Mouse (Mus musculus): Measurements from ENCODE around the gene Vps4a. TPM values are rescaled to one million over a fixed set of nuclear protein-coding genes. Genes with fewer than 3 reads are reported as not detected.
"Not testable (repeated sequence)": the region's sequence is repeated elsewhere in the genome, so short reads cannot be mapped to it uniquely, and the experiment has no call there.

Vps4a gene
- 10 to 100 TPM; 53.1 to 56.2 TPM for total RNA-seq (2021)
- long read RNA-seq, experiment 1, transcript Vps4a-201 (11 exons, 2,178 nt): major isoform, 43 of 50 reads
- long read RNA-seq, experiment 1, partial matches to known transcripts: 1 of 50 reads
- long read RNA-seq, experiment 1, other reads (novel, unspliced or antisense): 6 of 50 reads
- long read RNA-seq, experiment 2, transcript Vps4a-201 (11 exons, 2,178 nt): major isoform, 64 of 75 reads
- long read RNA-seq, experiment 2, partial matches to known transcripts: 8 of 75 reads
- long read RNA-seq, experiment 2, other reads (novel, unspliced or antisense): 3 of 75 reads

DNA sequence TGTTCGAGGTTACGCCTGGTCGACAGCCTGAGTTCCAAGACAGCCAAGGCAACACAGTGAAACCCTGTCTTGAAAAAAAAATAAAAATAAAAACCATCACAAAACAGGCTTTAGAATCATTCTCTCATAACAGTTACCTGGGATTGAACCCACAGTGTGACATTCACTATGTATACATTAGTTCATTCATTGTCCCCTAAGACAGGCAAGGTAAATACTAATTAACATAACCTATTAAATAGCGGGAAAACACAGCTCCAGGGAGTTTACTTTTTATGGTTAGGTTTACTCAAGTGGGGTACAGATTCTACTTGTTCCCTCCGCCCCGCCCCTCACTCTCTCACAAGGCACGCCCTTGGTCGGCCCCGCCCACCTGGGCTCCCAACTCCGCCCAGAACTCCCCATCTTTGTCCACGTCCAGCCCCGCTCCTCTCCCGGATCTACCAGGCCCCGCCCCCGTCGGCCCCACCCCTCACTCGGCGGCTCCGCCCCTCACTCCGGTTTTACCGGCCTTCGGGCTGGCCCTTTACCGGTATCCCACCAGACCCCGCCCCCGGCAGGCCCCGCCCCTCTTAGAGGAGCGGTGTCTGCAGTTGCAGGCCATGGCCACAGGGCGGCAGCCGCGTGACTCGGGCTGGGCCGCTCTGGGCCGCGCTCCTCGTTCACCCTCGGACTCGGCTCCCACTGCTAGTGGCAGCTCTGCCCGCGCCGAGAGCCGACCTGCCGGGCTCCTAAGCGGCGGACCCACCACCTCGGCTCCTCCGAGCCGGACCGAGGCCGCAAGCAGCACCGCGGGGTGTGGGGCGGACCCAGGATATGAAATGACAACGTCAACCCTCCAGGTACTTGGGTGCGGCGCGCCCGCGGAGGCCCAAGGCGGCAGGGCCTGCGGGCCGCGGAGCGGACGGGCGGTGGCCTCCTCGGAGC, at the start of gene Vps4a:
Gene Vps4a (plus strand): TSS at position 573 of the 927 bp plus-strand sequence.
- DNase-seq: peak; percentile 97

DNA sequence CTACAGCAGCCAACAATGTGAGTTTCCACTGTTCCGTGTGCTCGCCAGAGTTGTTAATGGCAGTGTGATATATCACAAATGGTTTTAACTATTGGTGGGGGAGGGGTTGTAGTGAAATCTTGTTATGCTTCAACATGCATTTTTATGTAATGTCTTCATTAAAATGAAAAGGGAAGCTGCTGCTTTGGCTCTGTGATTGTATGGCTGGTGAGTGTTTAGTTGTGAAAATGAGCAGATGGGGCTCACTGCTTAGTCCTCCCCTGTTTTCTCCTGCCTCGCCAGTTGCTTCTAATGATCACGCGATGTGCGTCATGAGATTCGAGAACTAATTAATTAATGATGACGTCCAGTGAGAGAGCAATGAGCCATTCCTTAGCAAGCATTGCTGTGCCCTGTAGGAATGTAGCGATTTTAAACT, 45.6 kb upstream of the Vps4a start:
- no peak for DNase-seq

DNA sequence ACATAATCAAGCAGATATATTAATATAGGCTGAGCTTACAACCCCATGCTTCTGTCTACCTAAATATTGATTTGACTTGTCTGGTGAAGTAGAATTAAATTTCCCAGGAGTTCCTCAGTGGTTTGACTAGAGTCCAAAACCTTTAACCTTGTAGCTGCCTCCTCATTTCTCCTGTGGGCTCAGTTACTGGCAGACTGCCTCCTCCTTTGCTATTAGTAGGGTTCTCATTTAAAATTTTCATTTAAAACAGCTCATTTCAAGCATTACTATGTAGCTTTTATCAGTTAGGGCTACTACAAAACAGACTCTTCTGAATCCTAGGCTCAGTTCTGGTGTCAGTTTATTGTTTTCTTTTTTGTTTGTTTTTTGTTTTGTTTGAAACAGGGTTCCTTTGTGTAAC, 45.1 kb upstream of the Vps4a start:
- DNase-seq: no peak

DNA sequence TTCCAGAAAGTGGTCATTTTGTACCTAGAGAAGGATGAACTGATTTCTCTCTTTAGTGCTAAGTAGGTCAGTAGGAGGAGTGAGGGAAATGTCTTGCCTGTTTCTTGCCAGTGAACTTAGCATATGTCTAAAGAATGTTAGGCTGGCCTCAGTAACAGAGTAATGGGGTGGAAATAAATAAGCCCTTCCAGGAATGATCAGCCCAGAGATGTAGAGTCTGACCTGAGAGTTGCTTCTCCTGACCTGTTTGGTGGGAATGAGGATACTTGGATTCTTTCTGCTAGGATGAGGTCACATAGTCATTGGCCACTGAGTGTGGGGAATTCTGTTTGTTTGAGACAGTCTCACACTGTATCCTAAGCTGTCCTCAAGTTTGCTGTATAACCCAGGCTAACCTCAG, 43.5 kb upstream of the Vps4a start:
- no peak for DNase-seq

DNA sequence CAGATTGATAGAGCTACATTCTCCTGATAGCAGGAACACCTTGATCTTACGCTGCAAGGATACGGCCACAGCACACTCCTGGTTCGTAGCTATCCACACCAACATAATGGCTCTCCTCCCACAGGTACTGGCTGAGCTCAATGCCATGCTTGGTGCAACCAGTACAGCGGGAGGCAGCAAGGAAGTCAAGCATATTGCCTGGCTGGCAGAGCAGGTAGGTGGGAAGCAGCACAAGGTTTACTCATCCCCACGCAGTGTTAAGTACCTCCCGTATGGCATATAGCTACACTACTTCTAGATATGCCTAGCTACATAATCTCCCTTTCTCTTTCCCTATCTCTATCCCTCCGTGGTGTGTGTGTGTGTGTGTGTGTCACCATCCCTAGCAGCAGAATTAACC, 39.6 kb upstream of the Vps4a start:
- no peak for DNase-seq

DNA sequence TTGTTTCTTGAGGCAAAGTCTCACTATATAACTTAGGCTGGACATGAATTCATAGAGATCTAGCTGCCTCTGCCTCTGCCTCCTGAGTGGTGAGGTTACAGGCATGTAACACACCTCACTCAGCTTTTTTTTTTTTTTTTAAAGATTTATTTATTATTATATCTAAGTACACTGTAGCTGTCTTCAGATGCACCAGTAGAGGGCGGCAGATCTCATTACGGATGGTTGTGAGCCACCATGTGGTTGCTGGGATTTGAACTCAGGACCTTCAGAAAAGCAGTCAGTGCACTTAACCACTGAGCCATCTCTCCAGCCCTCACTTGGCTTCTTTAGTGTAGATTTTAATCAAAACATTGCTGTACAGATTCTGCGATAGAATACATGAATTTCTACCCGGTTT, 34.7 kb upstream of the Vps4a start:
- not testable (repeated sequence) for DNase-seq

DNA sequence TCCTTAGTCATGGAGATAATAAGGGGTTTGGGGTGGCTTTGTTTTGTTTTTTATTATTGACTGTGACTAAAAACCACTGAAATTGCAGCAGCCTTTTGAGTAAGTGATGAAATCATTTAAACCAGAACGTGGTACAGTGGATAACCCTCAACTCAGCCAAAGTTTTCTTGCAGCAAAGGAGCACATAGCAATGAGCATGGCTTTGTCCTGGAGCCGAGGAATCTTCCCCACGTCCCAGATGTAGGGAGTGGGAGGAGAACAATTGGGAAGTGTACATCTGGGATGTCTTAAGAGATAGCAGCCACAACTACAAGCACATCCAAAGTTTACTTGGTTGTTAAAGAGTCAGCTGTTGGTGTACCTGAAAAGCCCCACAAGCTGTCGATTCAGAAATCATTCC, 33.6 kb upstream of the Vps4a start:
- DNase-seq: no peak

DNA sequence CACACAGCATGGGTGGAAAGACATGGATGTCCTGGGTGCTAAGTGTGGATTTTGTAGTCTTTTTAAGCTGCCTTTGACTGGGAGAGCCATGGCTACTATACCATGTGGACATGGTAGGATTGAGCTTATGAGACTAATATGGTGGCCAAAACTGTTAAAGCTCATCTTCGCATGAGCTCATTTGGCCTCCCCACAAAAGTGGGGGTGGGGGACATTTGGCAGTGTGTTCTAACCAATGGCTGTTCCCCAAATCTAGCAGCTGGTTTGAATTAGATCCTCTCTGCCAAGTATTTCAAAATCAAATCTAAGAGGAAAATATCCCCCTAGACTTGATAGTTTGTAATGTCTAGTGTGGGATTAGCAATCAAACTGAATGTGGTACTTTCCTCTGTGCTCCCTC, 32.0 kb upstream of the Vps4a start:
- peak; percentile 68 for DNase-seq

DNA sequence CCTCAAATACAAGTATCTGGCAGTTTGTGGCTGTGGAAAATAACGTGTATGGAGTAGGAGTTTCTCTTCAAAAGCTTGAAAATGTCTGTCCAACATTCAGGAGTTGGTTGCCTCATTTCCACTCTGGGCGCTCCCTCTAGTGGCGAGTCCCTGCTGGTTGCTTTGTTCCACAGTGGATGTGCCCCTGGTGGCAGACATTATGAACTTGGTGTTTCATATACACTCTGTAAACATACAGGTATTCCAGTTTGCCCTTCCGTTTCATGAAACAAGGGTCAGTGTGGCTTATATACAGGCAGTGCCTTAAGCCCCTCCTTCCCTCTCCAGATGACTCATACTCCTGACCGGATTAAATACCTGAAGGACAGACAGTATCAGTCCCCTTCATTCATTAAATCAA, 28.5 kb upstream of the Vps4a start:
- peak; percentile 72 for DNase-seq

DNA sequence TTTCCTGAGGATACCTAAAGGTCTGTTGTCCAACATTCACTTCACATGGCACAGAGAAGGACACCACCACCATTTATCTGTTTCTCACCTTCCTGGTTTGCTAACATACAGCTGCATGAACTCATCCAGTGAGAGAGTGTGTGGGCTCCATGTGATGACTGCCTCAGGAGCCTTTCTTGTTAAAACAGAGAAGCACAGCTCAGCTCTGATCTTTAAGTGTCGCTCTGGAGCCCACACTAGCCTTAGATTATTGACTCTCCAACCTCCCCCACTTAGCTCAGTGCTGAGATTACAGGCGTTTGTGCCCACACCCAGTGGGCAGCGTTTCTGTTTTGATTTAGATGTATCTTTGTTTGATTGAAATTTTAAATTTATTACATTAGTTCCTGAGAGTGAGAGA, 23.2 kb upstream of the Vps4a start:
- DNase-seq: no peak

DNA sequence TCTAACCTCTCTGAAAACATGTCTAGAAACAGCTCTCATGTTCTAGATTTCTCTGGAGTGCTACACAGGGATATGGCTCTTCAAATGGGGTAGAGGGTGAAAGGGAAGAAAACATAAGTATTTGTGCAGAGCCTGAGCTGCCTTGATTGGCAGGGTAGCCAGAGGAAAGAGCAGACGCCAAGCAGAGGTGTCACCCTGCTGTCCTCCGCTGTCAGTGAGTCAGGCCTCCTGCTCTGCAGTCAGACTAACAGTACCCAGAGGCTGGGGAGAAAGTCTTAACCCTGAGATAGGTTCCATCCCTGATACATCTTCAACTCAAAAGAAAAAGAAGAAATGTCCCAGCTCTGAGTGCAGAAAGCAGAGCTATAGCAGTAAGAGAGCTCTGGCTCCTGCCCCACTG, 18.4 kb upstream of the Vps4a start:
- DNase-seq: no peak

DNA sequence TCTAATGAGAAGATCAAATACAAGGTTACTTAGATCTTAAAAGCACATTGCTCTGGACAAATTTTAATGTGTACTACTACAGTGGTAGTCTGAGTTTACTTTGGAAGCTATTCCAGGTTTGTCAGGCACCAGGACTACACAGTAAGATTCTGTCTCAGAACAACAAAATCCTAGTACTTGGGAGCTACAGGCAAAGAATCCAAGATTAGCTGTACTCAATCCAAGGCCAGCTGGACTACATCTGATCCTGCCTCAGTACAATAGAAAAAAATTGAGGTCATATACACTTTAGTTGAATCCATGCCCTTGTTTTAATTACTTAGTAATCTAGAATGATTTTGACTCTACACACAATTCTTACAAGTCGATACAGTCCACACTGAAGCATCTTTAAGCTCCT, 16.1 kb upstream of the Vps4a start:
- no peak for DNase-seq

DNA sequence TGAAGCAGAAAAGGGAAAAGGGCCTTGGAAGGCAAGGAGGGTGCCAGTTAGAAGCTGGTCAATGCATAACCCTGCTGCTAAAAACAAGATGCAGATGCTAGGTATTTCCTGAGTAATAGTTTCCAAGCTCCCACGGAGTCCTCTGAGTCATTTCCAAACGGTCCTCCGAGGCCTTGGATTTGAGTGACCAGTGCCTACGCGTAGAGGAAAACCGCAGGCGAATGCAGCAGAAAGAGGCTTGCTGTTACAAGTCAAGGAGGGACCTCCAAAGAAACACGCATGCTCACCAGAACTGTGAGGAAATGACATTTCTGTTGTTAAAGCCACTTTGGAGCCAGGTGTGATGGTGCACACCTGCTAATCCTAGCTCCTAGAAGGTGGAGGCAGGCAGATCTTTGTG, 7.5 kb upstream of the Vps4a start:
- no peak for DNase-seq

DNA sequence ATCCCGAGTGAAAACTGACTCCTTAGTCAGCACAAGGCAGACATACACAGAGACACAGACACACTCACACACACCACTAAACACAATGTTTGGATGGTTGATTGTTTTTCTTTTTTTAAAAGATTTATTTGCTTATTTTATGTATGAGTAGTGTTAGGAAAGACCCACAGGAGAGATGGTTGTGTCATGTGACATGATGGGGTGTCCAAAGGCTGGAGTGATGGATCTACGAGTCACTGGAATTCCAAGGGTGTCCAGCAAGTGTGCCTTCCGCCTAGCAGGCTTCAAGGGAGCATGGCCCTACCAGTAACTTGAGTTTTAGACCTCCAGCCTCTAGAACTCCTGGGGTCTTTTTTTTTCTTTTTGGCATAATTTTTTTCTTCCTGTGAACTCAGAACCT, 1.7 kb upstream of the Vps4a start:
- DNase-seq: no peak

DNA sequence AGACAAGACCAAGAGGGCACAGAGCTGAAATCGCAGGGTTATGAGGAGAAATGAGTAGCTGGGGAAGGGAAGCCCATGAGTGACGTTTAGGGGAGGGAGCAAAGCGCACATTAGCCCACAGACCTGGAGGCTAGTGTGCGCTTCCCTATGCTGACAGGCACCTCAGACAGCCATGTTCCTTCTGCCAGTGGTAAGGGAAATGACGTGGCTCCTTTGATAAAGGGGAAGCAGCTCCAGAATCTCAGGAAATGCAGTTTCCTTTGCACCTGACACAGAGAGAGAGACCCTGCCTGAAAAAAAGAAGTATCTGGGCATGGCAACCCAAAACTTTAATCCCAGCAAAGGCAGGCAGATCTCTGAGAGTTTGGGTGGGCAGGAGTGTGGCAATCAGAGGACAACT, 964 bp upstream of the Vps4a start:
- no peak for DNase-seq

DNA sequence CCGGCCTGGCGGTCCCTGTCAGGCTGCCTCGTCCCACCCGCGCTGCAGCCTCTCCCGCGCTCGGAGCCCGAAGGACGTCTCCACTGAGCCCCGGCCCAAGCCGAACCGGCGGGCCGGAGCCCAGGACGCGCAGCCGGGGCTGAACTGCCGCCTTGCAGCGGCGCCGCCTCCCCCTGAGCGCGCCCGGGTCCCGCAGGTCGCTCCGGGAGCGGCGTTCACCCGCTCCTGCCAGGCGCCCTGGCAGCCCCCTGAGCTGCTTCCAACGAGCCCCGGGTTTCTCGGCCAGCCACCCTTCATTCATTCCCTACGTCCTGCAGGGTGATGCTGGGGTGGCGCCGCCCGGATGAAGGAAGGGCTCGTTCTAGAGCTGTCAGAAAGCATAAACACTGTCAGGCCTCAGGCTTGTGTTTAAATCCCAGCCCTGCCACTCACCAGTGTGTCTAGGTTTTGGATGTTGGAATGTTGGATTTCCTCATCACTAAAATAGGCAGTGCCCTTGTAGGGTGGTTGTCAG, 612 bp downstream of the Vps4a start:
- no peak for DNase-seq

DNA sequence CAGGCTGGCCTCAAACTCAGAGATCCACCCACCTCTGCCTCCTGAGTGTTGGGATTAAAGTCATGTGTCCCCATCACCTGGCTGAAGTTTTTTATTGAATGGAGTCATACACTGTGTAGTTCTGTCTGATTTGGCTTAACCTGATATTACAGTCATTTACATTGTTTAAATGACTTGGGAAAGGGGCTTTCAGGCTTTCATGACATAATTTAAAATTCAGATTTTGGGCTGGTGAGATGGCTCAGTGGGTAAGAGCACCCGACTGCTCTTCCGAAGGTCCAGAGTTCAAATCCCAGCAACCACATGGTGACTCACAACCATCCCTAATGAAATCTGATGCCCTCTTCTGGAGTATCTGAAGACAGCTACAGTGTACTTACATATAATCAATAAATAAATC, 2.6 kb downstream of the Vps4a start:
- not testable (repeated sequence) for DNase-seq

DNA sequence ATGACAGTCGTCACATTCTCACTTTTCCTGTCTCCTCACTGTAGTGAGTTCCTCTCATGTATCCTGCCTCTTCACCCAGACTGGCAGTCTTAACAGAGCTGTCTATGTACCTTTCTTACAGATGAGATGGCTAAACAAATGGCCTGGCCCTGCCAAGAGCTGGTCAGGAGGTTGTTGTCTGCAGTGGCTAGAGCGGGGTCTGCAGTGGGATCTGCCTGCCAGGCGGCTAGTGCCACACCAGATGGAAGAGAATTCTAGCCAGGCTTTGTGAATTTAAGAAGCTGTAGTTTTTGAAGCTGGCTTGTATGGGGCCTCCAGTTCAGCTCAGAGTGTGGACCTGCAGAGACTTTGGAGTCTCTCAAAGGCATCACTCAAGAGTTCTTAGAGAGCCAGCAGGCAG, 4.6 kb downstream of the Vps4a start:
- no peak for DNase-seq

DNA sequence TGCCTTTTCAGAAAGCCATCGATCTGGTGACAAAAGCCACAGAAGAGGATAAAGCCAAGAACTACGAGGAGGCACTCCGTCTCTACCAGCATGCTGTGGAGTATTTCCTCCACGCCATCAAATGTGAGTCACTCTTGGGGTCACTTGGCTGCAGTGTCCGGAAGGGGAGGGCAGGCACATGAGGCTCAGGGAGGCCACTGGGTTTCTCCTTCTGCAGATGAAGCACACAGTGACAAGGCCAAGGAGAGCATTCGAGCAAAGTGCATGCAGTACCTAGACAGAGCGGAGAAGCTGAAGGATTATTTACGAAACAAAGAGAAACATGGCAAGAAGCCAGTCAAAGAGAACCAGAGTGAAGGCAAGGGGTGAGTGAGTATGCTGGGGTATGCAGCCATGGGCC, 5.6 kb downstream of the Vps4a start:
- no peak for DNase-seq

DNA sequence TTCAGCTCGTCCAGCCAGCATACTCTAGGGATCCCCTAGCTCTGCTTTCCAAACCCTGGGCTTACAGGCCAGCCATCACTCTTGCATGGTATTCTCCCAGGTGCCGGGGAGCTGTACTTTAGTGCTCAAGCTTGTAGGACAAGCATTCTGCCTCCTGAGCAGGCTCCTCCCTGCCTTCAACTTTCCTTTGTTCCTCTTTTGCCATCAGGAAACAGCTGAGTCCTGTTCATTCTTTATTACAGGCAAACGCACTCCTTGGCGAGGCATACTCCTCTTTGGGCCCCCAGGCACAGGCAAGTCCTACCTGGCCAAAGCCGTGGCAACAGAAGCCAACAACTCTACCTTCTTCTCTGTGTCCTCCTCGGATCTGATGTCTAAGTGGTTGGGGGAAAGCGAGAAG, 9.6 kb downstream of the Vps4a start:
- no peak for DNase-seq

DNA sequence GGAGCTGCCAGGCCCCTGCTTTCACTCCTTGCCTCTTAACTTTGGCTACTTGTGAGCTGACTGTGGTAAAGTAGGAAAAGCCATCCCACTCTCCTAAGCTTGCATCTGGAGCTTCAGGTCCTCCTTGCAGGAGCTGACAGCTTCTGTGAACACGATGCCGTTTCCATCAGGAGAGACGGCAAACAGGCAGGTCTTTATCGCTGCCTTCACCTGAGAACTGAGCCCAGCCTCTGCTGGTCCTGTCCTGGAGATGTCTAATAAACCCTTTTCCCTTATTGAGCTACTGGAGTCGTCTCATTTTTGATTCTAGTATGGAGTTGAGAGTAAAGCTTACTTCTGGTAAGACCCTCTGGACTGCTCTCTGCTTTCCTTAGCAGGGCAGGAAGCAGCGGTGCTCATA, 14.5 kb downstream of the Vps4a start:
- no peak for DNase-seq

DNA sequence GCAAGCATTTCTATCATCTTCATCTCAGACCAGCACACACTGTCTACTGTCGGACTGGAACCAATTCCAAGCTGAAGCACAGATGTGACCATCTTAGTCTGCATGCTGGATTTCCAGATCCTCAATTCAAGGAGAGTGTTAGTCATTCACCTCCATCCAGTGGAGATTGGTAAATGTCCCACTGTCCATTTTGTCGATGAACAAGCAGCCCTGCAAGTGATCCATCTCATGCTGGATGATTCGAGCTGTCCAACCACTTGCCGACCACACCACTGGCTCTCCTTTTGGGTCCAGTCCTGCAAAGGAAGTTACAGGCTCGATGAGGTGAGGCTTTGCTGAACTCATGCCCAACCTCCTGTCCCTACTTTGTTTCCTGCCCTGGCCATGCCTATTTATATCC, 16.0 kb downstream of the Vps4a start:
- DNase-seq: no peak

Data from gastrocnemius, postnatal 25 days (tissue).